Mouse (Mus musculus): ENCODE measurements at regions not wholly inside any gene's neighbourhood (a gene's known extent, or its start where the extent isn't known, plus 50 kb on each side); places are given as distances from the start of the nearest gene placed in this dataset.

GRCm38 (mm10) chr5:119137409-119137808, 533.1 kb upstream of the Tbx3 start:
- 21% methylated on average over 13 of the region's 13 CpGs for WGBS
- H3K27ac ChIP-seq: peak overlapping the region; percentile 28; the same call in 1 of the 2 replicates
- no peaks in the 10 kb centered on the region for H3K9me3 ChIP-seq
- H3K4me3 ChIP-seq: peak overlapping the region; percentile 31
- no peak for ATAC-seq (ENCODE audit: low FRiP score, low read depth)
- no peaks in the 10 kb centered on the region for H3K36me3 ChIP-seq
- H3K27me3 ChIP-seq: peaks cover 66% of the 10 kb centered on the region
- peaks cover 49% of the 10 kb centered on the region for H3K4me1 ChIP-seq
- H3K4me2 ChIP-seq (replicated peaks): peak overlapping the region; percentile 57
- no peak overlapping the region for H3K9ac ChIP-seq

GRCm38 (mm10) chr5:119137821-119138221, 532.6 kb upstream of the Tbx3 start:
- Histone ChIP-seq H3K9ac (no peak overlapping the region; the same call in 1 of the 2 replicates), H3K36me3 (no peaks in the 10 kb centered on the region), H3K4me1 (peaks cover 49% of the 10 kb centered on the region), H3K4me2 (replicated peaks) (peak overlapping the region; percentile 57), H3K4me3 (peak overlapping the region; percentile 31), H3K9me3 (no peaks in the 10 kb centered on the region), H3K27me3 (peaks cover 66% of the 10 kb centered on the region), H3K27ac (peak overlapping the region; percentile 28; the same call in 1 of the 2 replicates)
- 29% methylated on average over 10 of the region's 10 CpGs for WGBS
- peak; percentile 77; the same call in 1 of the 2 replicates for ATAC-seq (ENCODE audit: low FRiP score, low read depth)

DNA sequence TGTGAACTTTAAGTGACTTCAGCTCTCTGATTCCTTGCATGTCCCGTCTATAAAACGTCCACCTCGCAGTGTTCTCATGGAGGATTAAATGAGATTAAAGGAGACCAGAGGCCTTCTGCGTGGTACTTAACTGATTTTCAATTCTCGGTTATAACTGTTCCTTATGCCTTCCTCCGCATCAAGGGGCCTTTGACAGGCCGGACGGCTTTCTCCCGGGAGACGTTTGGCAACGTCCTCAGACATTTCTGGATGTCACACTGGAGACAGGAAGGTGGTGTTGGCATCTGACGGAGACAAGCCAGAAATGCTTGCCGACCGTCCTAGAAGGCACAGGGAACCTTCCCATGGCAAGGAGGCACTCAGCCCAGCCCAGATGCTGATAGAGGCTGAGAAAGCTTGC, 532.2 kb upstream of the Tbx3 start:
- WGBS: 28% methylated on average over 14 of the region's 14 CpGs
- H3K9me3 ChIP-seq: no peaks in the 10 kb centered on the region
- H3K27me3 ChIP-seq: peaks cover 62% of the 10 kb centered on the region
- peaks cover 47% of the 10 kb centered on the region for H3K4me1 ChIP-seq
- peak overlapping the region; percentile 57 for H3K4me2 ChIP-seq (replicated peaks)
- H3K27ac ChIP-seq: 0 out of 2 replicates have a peak overlapping the region, but pooled peaks have one; percentile 67
- H3K4me3 ChIP-seq: no peak overlapping the region; the same call in 1 of the 2 replicates
- no peaks in the 10 kb centered on the region for H3K36me3 ChIP-seq
- ATAC-seq (ENCODE audit: low FRiP score, low read depth): no peak
- no peak overlapping the region for H3K9ac ChIP-seq

GRCm38 (mm10) chr5:119139336-119139735, 531.1 kb upstream of the Tbx3 start:
- WGBS: 29% methylated on average over 7 of the region's 7 CpGs
- no peak overlapping the region for H3K9ac ChIP-seq
- no peak overlapping the region for H3K27ac ChIP-seq
- ATAC-seq (ENCODE audit: low FRiP score, low read depth): no peak
- peaks cover 51% of the 10 kb centered on the region for H3K27me3 ChIP-seq
- H3K4me1 ChIP-seq: peaks cover 43% of the 10 kb centered on the region
- H3K4me2 ChIP-seq (replicated peaks): no peak overlapping the region
- H3K4me3 ChIP-seq: no peak overlapping the region
- H3K36me3 ChIP-seq: no peaks in the 10 kb centered on the region
- H3K9me3 ChIP-seq: no peaks in the 10 kb centered on the region

- Histone ChIP-seq H3K27me3 (peaks cover 47% of the 10 kb centered on the region), H3K27ac (no peak overlapping the region), H3K4me1 (peaks cover 43% of the 10 kb centered on the region)
These were observed 530.7 kb upstream of the Tbx3 start for GRCm38 (mm10) chr5:119139816-119140215.

GRCm38 (mm10) chr5:119143411-119143810, 527.1 kb upstream of the Tbx3 start:
- WGBS: 17% methylated on average over 8 of the region's 8 CpGs
- ATAC-seq (ENCODE audit: low FRiP score, low read depth): no peak
- H3K9me3 ChIP-seq: 0 out of 2 replicates have a peak, but pooled peaks cover 5% of the 10 kb centered on the region
- no peaks in the 10 kb centered on the region for H3K36me3 ChIP-seq
- no peak overlapping the region for H3K27ac ChIP-seq
- H3K4me3 ChIP-seq: no peak overlapping the region
- no peak overlapping the region for H3K9ac ChIP-seq
- no peak overlapping the region for H3K4me2 ChIP-seq (replicated peaks)
- peaks cover 23% of the 10 kb centered on the region; the same call in 1 of the 2 replicates for H3K27me3 ChIP-seq
- peaks cover 23% of the 10 kb centered on the region for H3K4me1 ChIP-seq

More at GRCm38 (mm10) chr5:119139816-119140215, 530.7 kb upstream of the Tbx3 start:
- H3K9me3 ChIP-seq: no peaks in the 10 kb centered on the region
- no peak for ATAC-seq (ENCODE audit: low FRiP score, low read depth)
- H3K4me2 ChIP-seq (replicated peaks): no peak overlapping the region
- H3K9ac ChIP-seq: no peak overlapping the region
- WGBS: 70% methylated on average over 6 of the region's 6 CpGs
- H3K36me3 ChIP-seq: no peaks in the 10 kb centered on the region
- H3K4me3 ChIP-seq: no peak overlapping the region

- Histone ChIP-seq H3K9me3 (0 out of 2 replicates have a peak, but pooled peaks cover 5% of the 10 kb centered on the region), H3K9ac (no peak overlapping the region), H3K36me3 (no peaks in the 10 kb centered on the region), H3K4me1 (0 out of 2 replicates have a peak, but pooled peaks cover 6% of the 10 kb centered on the region), H3K27me3 (peaks cover 16% of the 10 kb centered on the region), H3K4me3 (no peak overlapping the region), H3K4me2 (replicated peaks) (no peak overlapping the region), H3K27ac (no peak overlapping the region)
- no peak for ATAC-seq (ENCODE audit: low FRiP score, low read depth)
- 50% methylated on average over 25 of the region's 25 CpGs for WGBS
These were observed 520.9 kb upstream of the Tbx3 start for GRCm38 (mm10) chr5:119149389-119150185.

DNA sequence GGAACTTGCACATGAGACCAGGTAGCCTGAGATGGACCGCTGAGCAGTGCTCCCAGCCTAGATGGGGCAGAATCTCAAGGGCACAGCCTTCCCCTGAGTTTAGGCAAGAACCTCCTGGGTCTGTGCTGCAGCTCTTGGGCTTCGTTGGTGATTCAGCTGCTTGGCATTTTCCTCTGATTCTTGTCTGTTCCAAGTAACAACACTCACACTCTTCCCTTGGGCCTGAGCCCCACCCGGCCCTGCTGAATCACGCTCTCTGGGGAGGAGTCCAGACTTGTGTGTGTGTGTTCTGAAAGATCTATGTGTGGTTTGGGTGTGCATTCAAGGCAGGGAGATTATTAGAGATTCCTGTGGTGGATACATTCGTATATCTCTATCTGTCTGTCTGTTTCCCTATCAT, 517.4 kb upstream of the Tbx3 start:
- H3K36me3 ChIP-seq: no peaks in the 10 kb centered on the region
- H3K4me3 ChIP-seq: no peak overlapping the region
- ATAC-seq (ENCODE audit: low FRiP score, low read depth): no peak
- peaks cover 11% of the 10 kb centered on the region; the same call in 1 of the 2 replicates for H3K9me3 ChIP-seq
- H3K27ac ChIP-seq: no peak overlapping the region
- H3K9ac ChIP-seq: no peak overlapping the region
- H3K4me1 ChIP-seq: 0 out of 2 replicates have a peak, but pooled peaks cover 6% of the 10 kb centered on the region
- WGBS: 84% methylated on average over 5 of the region's 5 CpGs
- no peak overlapping the region for H3K4me2 ChIP-seq (replicated peaks)
- peaks cover 16% of the 10 kb centered on the region for H3K27me3 ChIP-seq

DNA sequence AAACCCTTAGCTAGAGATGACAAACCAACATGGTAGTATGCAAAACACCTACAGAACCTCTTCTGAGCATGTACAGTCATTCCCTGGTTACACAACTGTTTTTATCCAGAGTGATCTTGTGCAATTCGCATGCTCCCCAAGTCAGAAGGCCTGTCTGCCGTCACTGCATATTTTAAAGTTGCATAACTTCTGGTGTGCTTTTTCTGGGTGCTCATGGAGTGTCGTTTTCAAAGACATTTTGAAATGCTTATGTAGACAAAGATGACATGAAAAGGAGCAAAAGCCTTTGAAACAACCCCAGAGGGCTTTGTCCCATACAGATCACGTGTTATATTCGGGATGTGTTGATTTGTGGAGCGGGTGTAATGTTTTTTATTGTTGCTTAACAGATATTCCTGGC, 513.8 kb upstream of the Tbx3 start:
- H3K36me3 ChIP-seq: no peaks in the 10 kb centered on the region
- no peak overlapping the region for H3K4me2 ChIP-seq (replicated peaks)
- H3K9me3 ChIP-seq: peaks cover 11% of the 10 kb centered on the region; the same call in 1 of the 2 replicates
- H3K9ac ChIP-seq: no peak overlapping the region
- no peak overlapping the region for H3K27ac ChIP-seq
- WGBS: 86% methylated on average over 6 of the region's 6 CpGs
- H3K4me3 ChIP-seq: no peak overlapping the region
- no peak for ATAC-seq (ENCODE audit: low FRiP score, low read depth)
- H3K27me3 ChIP-seq: peaks cover 6% of the 10 kb centered on the region
- no peaks in the 10 kb centered on the region for H3K4me1 ChIP-seq

GRCm38 (mm10) chr5:119158171-119158570, 512.3 kb upstream of the Tbx3 start:
- H3K4me2 ChIP-seq (replicated peaks): no peak overlapping the region
- H3K9me3 ChIP-seq: peaks cover 11% of the 10 kb centered on the region; the same call in 1 of the 2 replicates
- H3K9ac ChIP-seq: no peak overlapping the region
- peaks cover 7% of the 10 kb centered on the region for H3K27me3 ChIP-seq
- H3K4me3 ChIP-seq: no peak overlapping the region
- ATAC-seq (ENCODE audit: low FRiP score, low read depth): no peak
- H3K36me3 ChIP-seq: no peaks in the 10 kb centered on the region
- 78% methylated on average over 4 of the region's 4 CpGs for WGBS
- no peaks in the 10 kb centered on the region for H3K4me1 ChIP-seq
- no peak overlapping the region for H3K27ac ChIP-seq

DNA sequence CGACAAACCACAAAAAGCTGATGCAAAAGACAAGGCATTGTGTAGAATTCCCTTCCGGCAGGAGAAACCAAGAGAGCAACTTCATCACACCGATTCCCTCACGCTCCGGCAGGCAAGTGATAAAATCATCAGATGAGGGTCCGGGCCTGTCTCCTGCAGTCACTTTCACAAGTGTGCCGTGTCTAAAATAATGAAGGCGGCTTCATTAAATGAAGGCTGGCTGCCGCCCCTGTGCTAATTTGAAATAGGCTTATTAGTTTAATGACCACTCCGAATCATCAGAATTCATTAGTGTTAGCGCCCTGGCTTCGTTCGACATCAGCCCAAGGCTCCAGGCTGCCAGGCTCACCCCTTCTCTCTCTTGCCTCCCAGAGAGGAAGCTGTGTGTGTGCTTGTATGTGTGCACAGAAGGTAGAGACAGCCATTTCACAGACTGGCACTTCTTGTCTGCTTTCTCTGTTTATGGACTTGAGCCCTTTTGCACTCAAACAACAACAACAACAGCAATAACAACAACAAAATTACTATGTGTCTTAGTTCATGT, 508.3 kb upstream of the Tbx3 start:
- ATAC-seq (ENCODE audit: low FRiP score, low read depth): no peak
- no peak overlapping the region for H3K27ac ChIP-seq
- 73% methylated on average over 13 of the region's 13 CpGs for WGBS
- no peaks in the 10 kb centered on the region for H3K36me3 ChIP-seq
- no peak overlapping the region for H3K4me2 ChIP-seq (replicated peaks)
- no peaks in the 10 kb centered on the region for H3K4me1 ChIP-seq
- H3K9me3 ChIP-seq: no peaks in the 10 kb centered on the region
- H3K4me3 ChIP-seq: no peak overlapping the region
- H3K27me3 ChIP-seq: peaks cover 15% of the 10 kb centered on the region
- H3K9ac ChIP-seq: no peak overlapping the region

GRCm38 (mm10) chr5:119167718-119168117, 502.8 kb upstream of the Tbx3 start:
- H3K27me3 ChIP-seq: peaks cover 43% of the 10 kb centered on the region
- H3K4me1 ChIP-seq: no peaks in the 10 kb centered on the region
- no peak for ATAC-seq (ENCODE audit: low FRiP score, low read depth)
- no peak overlapping the region for H3K27ac ChIP-seq
- H3K4me2 ChIP-seq (replicated peaks): no peak overlapping the region
- 82% methylated on average over 17 of the region's 17 CpGs for WGBS
- H3K9ac ChIP-seq: no peak overlapping the region
- H3K4me3 ChIP-seq: no peak overlapping the region
- no peaks in the 10 kb centered on the region for H3K36me3 ChIP-seq
- H3K9me3 ChIP-seq: no peaks in the 10 kb centered on the region

Data from limb, embryonic 13.5 days (tissue).